Mouse (Mus musculus): ENCODE results near the gene Ugt2b35. TPM values are rescaled to one million over a fixed set of nuclear protein-coding genes. Genes with fewer than 3 reads are reported as not detected.

Gene Ugt2b35
- polyA plus RNA-seq (2021; fragmentation: Nextera tagmentation), result not detected in 2 replicates
- long read RNA-seq, experiment 1, result 0 reads
- long read RNA-seq, experiment 2, result 0 reads

DNA sequence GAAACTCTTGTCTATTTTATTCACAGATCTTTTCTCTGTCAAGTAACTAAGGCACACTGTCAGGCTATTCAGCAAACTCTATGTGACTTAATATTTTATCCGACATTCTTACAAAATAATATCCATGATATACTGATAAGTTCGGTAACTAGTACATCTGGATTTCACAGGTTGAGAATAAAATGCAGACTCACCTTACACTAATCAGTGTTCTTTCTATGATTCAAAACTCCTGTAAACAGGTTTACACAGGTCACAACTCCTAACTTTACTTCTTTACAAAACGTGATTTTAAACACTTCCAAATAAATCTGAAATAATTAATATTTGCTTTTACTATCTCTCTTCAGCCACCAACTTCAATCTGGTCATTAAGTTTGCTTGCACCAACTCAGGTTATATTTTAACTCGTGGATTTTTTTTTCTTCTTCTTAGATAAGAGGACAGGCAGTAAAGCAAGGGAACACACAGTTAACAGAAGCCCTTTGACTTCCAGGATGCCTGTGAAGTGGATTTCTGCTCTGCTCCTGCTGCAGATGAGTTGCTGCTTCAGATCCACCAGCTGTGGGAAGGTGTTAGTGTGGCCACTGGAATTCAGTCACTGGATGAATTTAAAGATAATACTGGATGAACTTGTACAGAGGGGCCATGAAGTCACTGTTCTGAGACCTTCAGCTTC is at the start of gene Ugt2b35:
Gene Ugt2b35 (plus strand): TSS at position 466 of the 679 bp plus-strand sequence.

Other genes starting within 250 kb of the Ugt2b35 start
- 12.6 and 18.5 TPM in 2 replicates for gene Ythdc1, start 196.6 kb upstream of the Ugt2b35 start, polyA plus RNA-seq (2021; fragmentation: Nextera tagmentation)
- not detected in 2 replicates for gene Ugt2b34, start 93.9 kb upstream of the Ugt2b35 start, polyA plus RNA-seq (2021; fragmentation: Nextera tagmentation)
- not detected in 2 replicates for gene Ugt2b1, start 74.3 kb upstream of the Ugt2b35 start, polyA plus RNA-seq (2021; fragmentation: Nextera tagmentation)
- gene Ugt2b36, start 91.7 kb downstream of the Ugt2b35 start, polyA plus RNA-seq (2021; fragmentation: Nextera tagmentation), result not detected in 2 replicates
- gene Ugt2b5, start 139.5 kb downstream of the Ugt2b35 start, polyA plus RNA-seq (2021; fragmentation: Nextera tagmentation), result not detected in 2 replicates

All from left cerebral cortex, adult 6 months (tissue).